Mouse (Mus musculus) ovary, postnatal 14 days (tissue): ENCODE measurements around the gene Brms1l.
A peak's percentile ranks its signal among the peaks of the same experiment; 100 is the strongest.
"Not testable (repeated sequence)": the region's sequence is repeated elsewhere in the genome, so short reads cannot be mapped to it uniquely, and the experiment has no call there.

Source experiments
- DNase-seq: peaks from one replicate; pipeline ENCODE4 v3.0.0; 2022; ENCODE audit warnings: low spot score

Brms1l gene

DNA sequence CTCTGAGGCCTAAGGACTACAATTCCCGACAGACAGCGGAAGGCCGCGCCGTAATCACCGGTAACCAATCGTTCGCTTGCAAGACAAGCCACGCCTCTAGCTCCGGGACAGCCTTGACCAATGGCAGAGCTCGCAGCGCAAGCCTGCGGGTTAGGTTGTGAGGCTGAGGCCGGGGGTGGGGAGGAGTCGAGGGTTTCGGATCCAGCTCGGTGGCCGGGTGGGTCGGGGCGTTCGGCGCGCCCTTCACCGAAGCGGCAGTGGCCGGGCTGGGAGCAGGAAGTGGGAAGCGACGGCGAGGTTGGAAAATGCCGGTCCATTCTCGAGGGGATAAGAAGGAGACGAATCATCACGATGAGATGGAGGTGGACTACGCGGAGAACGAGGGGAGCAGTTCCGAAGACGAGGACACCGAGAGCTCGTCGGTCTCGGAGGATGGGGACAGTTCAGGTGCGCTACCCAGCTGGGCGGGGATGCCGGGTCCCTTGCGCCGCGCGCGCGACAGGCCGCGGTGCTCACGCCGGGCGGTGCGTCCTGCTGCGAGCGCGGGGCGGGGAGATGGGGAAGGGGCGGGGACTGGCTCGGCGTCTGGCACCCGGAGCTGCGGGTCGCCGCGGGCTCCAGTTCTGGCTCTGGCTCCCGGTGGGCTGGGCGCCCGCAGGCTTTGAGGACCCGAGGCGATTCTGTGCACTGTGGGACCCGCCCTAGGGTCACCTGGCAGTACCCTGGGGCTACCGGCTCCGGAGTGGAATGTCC, at the start of gene Brms1l:
Gene Brms1l, plus strand, starts transcription at position 126 of the 753 bp plus-strand sequence.
- peak; percentile 83 for DNase-seq

DNA sequence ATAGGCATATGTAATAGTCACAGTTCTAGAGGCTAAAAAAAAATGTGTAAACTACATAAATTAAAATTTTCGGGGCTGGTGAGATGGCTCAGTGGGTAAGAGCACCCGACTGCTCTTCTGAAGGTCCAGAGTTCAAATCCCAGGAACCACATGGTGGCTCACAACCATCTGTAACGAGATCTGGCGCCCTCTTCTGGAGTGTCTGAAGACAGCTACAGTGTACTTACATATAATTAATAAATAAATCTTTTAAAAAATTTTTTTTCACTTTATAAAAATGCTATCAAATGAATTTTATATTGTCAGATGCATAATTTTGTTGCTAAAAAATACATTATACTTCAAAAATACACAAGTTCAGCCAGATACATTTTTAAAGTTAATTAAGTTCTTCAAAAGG, 41.6 kb upstream of the Brms1l start:
- not testable (repeated sequence) for DNase-seq

DNA sequence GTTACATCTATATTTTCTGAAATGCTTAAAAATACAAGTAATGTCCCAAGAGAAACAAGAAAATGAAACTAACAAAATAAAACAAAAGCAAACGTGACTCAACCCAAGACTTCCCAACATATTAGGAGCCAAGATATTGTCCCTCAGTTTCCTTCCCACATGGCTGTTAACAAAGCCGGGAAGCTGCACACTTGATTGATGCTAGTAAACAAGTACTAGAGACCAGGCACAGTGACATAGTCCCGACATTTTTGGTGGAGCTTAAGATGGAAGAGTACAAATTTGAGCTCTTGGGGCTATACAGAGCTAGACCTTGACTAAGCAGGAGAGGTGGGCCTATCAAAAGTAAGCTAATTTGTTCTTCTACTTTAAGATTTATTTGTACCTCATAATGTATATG, 39.0 kb upstream of the Brms1l start:
- no peak for DNase-seq

DNA sequence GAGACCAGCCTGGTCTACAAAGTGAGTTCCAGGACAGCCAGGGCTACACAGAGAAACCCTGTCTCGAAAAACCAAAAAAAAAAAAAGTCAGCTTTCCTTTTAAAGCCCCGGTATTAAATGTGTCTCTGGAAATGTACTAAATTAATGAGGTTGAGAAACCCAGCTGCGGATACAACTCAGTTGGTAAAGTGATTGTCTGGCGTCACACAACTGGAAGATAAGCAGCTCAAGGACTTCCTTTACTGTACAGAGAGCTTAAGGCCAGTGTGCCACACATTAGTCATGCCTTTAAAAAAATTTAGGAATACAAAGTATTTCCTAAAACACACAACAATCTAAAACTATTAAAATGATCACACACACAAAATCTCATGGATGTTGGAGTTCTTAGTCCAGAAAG, 37.4 kb upstream of the Brms1l start:
- DNase-seq = no peak

DNA sequence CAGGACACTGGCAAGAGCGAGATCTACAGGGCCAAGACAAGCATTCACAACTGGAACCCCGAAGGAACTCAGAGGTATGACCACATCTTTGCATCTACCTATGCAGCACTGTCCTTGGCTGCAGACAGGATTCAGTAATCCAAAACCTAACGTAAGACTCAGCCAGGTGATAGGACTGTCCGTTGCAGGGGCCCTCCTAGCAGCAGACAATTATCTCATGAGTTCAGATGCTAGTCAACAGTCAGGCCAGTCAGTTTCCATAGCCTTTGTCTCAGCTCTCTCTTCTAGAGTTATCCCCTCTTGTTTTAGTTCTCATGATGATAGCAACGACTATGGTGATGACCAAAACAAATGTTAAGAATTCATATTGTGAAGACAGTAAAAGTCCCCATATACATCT, 36.0 kb upstream of the Brms1l start:
- no peak for DNase-seq

DNA sequence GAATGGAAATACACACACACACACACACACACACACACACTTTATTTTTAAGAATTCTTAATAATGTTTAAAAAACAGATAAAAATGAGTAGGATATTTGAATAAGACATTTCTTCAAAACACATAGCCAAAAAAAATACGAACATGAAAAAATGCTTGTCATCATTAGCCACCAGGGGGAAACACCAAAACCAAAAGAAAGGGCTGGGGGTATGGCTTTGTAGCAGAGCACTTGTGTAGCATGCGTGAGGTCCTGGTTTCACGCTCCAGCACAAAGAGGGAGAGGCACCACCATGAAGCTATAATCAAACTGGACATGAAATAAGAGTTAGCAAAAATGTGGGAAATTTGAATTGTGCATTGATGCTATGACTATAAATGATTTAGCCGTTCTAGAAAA, 35.0 kb upstream of the Brms1l start:
- no peak for DNase-seq

DNA sequence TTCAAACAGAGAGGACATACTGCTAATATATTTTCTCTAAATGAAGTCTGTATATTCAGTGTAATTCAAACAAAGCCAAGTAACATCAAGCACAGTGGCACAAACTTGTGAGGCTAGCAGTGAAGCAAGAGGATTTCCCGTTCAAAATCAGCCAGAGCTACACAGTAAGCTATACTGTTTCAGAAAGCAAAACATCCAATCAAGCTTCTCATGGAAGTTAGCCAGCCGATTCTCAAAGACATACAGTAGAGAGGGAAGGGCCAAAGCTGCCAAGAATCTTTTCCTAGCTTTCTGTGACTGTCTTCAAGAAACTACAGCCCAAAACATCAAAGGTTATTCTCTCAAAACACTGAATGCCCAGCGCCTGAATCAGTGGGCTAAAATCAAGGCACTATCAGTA, 31.1 kb upstream of the Brms1l start:
- no peak for DNase-seq

DNA sequence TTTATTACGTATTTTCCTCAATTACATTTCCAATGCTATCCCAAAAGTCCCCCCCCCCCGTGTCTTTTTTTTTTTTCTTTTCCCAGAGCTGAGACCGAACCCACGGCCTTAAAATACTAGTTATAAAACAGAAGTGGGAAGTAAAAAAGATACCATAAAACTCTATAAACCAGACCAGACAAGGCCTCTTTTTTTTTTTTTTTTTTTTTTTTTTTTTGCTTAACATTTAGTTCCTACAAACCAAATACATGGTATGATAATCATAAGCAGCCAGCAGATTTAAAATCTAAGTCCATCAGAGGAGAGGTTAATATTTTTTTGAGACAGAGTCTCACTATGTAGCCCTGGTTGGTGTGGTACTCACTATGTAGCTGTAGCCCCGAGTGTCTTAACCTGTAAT, 19.6 kb upstream of the Brms1l start:
- no peak for DNase-seq

DNA sequence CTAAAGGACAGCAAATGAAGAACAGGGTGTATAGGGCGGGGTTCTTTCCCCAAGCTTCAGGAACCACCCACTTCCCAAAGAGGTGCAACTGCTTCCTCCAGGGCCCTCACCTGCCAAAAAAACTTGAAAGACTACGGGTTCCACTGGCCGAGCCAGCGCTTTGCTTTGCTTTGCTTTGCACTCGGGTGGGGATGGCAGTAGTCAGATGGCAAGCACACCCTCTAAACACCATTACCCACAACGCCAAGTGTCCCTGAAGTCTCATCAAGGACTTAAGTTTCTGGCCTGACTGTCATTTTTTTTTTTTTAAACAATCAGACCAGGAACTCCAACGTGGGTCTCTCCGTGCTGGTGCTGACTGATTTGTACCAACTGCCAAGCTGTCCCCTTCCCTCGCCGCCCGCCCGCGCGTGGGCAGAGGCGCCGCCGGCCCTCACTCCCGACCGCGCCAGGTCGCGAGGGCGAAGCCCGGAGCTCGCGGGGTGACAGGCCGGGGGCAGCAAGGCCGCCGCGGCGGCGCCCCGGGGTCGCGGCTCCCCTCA, 15.9 kb upstream of the Brms1l start:
- peak; percentile 15 for DNase-seq

DNA sequence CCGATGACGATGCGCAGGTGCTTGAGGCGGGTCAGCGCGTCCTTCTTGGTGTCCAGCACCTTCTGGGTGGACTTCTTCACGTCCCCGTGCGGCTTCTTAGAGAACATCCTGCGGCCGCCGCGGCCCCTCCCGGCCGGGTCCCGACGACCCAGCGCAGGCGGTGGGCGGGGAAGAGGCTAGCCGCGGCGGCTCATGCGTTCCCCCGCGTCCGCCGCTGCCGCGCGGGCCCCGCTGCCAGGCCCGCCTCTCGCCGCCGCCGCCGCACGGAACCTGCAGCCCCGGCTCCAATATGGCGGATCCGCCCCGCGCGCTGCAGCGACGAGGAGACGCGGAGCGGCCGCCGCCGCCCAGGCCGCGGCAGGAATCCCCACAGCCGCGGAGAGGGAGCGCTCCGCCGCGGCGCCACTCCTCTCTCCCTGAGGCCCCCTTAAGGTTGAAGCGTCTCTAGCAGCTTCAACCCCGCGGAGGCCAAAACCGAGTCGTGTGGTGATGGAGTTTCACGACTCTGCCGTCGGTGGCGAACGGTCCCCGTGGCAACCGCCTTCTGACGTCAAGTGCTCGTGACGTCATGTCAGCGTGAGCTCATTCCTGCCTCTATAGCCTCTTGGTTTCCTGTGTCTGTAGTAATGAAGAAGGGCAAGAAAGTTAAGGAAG, 15.3 kb upstream of the Brms1l start, which contains the start of gene Ralgapa1:
Gene Ralgapa1, minus strand, starts transcription at position 507 of the 654 bp plus-strand sequence.
- peak; percentile 84 for DNase-seq

DNA sequence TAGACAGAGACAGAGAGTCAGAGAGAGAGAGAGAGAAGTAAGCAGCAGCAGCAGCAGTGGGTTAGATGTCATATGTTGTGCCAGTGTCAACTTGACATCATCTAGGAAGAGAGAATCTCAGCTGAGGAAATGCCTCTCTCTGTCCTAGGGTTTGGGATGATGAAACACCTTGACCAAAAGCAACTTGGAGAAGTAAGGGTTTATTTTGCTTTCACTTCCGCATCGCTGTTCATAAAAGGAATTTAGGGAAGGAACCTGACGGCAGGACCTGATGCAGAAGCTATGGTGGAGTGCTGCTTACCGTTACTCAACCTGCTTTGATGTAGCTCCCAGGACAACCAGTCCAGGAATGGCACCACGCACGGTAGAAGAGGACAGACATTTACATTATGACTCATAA, 12.1 kb upstream of the Brms1l start:
- no peak for DNase-seq

DNA sequence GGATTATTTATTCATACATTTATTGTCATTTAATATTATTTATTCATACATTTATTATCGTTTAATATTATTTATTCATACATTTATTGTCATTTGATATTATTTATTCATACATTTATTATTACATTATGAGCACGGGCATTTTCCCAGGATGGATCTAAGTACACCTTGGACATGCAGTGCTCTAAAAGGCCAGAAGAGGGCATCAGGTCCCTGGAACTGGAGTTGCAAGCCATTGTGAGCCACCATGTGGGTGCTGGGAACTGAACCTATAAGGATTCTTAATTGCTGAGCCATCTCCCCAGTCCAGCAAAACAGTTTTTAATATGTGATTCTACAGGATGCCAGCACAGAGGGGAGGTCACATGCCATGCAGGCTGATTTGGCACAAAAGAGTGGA, 10.6 kb upstream of the Brms1l start:
- DNase-seq = no peak

DNA sequence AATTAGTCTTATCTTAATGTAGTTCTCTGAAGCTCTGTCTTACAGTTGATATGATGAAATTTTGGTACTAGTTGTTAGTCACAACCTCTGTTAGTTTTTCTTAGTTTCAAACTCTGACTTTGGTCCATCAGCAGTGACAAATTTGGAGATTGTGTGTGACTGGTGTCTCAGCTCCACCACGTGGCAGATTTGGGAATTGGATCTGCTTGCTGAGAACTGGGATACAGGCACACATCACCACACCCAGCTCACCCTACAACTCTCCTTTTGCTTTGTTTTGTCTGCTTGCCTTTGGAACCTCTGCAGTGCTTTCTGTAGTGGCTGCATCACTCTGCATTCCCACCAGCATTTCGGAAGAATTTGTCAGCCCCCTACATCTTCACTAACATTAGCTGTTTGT, 5.0 kb upstream of the Brms1l start:
- DNase-seq = peak; percentile 66

DNA sequence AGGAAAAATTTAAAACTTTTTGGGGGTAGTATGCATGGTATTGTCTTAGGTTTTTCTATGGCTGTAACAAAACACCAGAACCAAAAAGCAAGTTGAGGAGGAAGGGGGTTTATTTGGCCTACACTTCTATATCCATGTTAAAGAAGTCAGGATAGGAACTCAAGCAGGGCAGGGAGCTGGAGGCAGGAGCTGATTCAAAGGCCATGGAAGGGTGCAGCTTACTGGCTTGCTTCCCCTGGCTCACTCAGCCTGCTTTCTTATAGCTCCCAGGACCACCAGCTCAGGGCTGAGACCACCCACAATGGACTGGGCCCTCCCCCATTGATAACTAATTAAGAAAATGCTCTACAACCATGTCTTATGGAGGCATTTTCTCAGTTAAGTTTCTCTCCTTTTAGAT, 3.2 kb upstream of the Brms1l start:
- no peak for DNase-seq

DNA sequence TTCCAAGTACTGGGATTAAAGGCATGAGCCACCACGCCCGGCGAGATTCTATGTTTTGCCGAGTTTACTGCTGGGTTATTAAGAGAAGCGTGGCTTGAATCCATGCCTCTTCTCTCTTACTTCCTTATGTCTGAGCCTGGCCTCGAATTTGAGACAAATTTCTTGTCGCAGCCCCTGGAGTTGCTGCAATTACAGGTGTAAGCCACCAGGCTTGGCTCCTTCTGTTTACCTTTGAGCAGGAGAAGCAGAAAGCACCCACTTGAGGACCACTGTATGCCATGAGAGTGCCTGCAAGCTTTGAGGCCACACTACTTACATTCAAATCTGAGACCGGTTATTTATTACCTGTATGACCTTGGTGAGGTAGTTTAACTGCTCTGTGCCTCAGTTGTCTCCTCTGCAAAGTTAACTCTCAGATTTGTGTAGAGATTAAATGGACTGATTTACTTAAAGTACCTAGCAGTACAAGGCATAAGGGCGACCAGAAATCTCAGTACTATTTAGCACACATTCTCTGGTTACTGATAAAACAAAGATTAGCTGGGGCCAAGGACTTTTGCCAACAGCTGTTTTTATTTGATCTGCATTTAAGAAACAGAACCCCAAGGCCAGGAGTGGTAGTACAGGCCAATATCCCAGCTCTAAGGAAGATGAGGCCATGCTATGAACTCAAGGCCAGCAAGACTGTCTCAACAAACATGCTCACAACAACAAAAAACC, 2.1 kb upstream of the Brms1l start:
- DNase-seq = no peak

DNA sequence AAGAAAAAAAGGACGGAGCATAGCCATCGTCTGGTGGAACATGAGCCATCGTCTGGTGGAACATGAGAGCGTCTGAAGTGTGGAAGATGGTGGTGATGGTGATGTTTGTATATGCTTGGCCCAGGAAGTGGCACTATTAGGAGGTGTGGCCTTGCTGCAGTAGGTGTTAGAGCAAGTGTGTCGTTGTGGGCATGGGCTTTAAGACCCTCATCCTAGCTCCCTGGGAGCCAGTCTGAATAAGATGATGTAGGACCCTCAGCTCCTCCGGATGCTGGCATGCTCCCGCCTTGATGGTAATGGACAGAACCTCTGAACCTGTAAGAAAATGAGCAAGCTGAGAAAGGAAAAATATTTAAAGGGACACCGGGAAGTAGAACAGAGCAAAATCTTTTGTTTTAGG, 1.2 kb upstream of the Brms1l start:
- no peak for DNase-seq

DNA sequence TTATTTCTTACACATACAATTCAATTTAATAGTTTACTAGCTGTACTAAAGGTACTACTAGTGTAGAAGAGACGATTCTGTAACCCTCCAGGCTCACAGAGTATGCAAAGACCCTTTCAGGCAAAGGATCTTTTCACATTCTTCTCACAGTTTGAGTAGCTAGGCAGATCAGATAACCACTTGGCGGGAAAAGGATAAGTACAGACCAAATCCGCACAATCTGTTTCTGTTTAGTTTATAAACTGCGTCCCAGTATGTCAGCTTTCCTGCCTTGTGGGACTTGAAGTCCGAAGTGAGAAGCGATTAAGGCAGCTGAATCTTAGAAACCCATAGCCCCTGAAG, 296 bp upstream of the Brms1l start:
- no peak for DNase-seq

DNA sequence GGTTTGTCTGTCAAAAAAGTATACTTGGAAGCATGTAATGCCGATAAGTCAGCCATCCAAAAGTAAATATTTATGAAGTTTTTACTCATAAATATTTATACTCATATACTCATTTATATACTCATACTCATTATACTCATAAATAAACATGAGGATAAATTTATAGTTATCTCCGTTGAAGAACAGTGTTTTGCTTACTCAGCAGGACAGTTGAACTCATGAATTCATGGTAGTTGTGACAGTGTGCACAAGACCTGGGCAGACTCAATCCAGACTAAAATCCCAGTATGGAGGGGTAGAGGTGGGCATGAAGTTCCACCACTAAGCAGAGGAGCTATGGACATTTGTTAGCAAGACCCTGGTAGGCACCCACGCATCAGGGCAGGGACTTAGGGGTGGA, 1.4 kb downstream of the Brms1l start:
- no peak for DNase-seq

DNA sequence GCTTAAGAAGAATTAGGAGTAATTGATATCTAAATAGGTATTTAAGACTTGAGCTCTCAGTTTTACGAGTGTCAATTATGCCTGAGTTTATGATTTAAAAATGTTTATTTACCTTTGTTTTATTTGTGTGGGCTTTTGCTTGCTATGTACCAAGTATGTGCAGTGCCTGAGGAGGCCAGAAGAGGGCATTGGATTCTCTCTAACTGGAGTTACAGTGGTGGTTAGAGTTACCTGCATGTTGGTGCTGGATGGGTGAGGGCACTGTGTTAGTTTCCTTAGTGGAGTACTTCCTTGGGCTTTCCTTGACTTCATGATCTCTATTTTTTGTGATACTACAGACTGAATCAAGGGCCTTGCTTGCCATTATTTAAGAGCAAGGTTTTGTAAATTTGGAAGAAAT, 10.6 kb downstream of the Brms1l start:
- no peak for DNase-seq

DNA sequence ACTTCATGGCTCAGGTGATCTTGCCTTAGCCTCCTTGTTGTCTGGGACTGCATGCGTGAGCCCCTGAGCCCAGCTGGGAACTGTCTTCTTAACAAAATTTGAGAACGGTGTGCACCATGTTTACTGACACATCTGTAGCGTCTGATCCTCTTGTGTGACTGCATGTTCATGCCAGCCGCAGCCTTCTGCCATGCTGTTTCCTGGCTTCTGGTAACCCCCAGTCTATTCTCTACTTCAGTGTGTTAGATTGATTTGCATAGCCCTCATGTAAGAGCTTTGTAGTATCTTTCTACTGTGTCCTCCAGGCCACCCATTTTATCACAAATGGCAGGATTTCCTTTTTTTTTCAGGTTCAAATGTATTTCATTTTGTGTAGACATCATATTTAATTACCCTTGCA, 11.7 kb downstream of the Brms1l start:
- DNase-seq = no peak

DNA sequence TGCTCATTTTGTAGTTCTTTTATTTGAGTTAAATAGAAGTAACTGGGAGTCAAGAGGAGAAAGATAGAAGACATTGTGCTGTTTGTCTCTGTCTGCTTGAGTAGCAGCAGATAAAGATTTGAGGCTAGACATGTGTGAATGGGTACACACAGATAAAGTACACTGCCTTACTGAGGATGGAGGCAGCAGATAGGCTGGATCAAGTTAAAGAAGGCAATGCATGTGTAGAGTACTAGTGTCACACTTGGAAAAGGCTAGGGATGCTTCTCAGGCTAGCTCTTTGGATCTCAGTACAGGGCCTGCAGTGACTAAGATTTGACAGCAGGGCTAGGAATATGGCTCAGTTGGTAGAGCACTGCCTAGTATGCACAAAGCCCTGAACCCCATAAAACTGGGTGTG, 14.5 kb downstream of the Brms1l start:
- no peak for DNase-seq

DNA sequence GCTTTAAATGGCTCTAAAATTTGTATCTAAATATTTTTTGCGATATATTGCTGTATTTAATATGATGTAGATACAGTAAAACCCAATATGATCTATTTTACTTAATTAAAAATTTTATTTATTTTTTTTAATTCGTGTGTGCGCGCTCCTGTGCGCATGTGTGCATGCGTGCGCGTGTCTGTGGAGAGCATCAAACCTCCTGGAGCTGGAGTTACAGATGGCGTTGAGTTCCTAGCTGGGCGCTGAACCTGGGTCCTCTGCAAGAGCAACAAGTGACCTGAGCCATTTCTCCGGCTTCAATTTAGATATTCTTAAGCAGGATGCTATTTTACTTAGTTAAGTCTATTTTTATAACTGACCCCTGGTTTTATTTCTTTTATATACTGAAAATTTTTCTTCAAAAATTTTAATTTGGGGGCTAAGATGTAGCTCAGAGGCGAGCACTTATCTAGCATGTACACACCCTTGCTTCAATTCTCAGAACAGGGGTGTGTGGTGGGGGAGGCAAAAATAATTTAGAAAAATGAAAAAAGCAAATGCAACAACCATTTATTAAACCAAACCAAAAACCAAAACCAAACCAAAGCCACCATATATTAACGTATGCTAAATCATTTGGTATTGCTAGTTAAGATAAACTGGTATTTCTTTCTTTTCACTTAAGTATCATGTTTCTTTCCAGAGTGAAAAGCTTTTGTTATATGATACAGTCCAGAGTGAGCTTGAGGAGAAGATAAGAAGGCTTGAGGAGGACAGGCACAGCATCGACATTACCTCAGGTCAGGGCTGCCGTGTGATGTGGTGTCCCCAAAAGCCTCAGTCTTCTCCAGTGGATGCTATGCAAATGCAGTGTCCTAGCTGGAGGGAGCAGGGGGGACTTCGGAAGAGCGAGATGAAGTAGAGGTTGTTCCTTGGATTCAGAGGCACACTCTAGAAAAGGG, 23.6 kb downstream of the Brms1l start:
- DNase-seq = no peak
